Comparison of ENCODE assay signal across 29 mouse cellular contexts in the genomic region with DNA sequence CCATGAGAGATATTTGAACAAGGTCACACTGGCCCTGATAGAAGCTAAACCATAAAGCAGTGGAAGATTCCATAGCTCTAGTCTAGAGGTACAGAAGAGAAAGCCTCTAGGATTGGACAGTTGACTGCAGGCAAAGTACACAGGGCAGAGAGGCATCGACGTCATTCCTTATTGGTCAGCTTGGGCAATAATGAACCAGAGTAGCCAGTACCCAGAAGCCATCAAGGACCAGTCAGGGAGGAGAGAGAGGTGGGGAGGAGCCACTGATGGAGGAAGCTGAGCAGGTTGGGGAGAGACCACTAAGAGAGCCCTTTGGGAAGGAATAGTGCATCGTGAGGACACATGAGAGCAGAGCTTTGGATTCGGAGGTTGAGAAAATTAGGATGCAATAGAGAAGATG. TPM values are rescaled to one million over a fixed set of nuclear protein-coding genes. Genes with fewer than 3 reads are reported as not detected.
DNase-seq lines count a peak whose midpoint lies in the region; ATAC-seq and TF ChIP-seq lines count a peak whose summit lies in the region.
"Had no signal": no experiment of that assay in that cellular context is flagged by ENCODE, and none has a peak within 500 bp of the region (broad histone marks: within the 10 kb centered on the region; RNA-seq: fewer than 3 reads in every experiment).

No protein-coding gene starts in this region.

- H3K4me1 ChIP-seq in cerebellum, adult 2 months (ENCODE audit: control insufficient read depth, insufficient read depth, low read length): peaks cover 23% of the 10 kb centered on the region
- H3K4me1 ChIP-seq in intestine, embryonic 16.5 days (ENCODE audit: control insufficient read depth, insufficient read depth, low read length): peaks cover 3% of the 10 kb centered on the region; the same call in 1 of the 2 replicates
- H3K4me1 ChIP-seq: hindbrain, embryonic 13.5 days had no signal

- ATAC-seq in activated CD4-positive, CD25-positive, alpha-beta regulatory T cell, adult 4 months: no peak
- no peak for ATAC-seq in intestine, embryonic 16.5 days
- ATAC-seq: forebrain, embryonic 14.5 days; forebrain, postnatal 0 days; hindbrain, embryonic 16.5 days; intestine, embryonic 15.5 days had no signal

- no peak overlapping the region for H3K9ac ChIP-seq in intestine, embryonic 16.5 days (ENCODE audit: low read depth, low read length)
- H3K9ac ChIP-seq: embryonic facial prominence, embryonic 12.5 days; embryonic facial prominence, embryonic 15.5 days; forebrain, postnatal 0 days; heart, embryonic 12.5 days; heart, embryonic 15.5 days; hindbrain, embryonic 13.5 days; intestine, embryonic 15.5 days had no signal

- peak overlapping the region; percentile 39 for H3K4me3 ChIP-seq in cerebellum, adult 2 months (replicated peaks; ENCODE audit: insufficient read depth, low read depth, low read length)
- no peak overlapping the region for H3K4me3 ChIP-seq in intestine, embryonic 16.5 days (ENCODE audit: low read length)
- H3K4me3 ChIP-seq: embryonic facial prominence, embryonic 12.5 days; embryonic facial prominence, embryonic 15.5 days; gastrocnemius, adult 2 months; heart, embryonic 12.5 days; heart, embryonic 15.5 days; hindbrain, embryonic 10.5 days; hindbrain, embryonic 13.5 days; intestine, embryonic 15.5 days had no signal

- peak overlapping the region; percentile 5 for H3K27ac ChIP-seq in cerebellum, adult 2 months (ENCODE audit: insufficient read depth, low read length)
- H3K27ac ChIP-seq in intestine, embryonic 16.5 days (ENCODE audit: low read length): no peak overlapping the region
- H3K27ac ChIP-seq: embryonic facial prominence, embryonic 12.5 days; embryonic facial prominence, embryonic 15.5 days; gastrocnemius, adult 2 months; heart, embryonic 15.5 days; hindbrain, embryonic 10.5 days; hindbrain, embryonic 13.5 days; intestine, embryonic 15.5 days had no signal

- peak; percentile 36 to 73 for DNase-seq in adrenal gland, adult (ENCODE audit: inconsistent age in 2 of 2, low spot score in 1 of 2)
- no peak for DNase-seq in adrenal gland, adult 8-10 months
- peak; percentile 51 for DNase-seq in cerebellum, adult 11-12 months
- no peak for DNase-seq in cerebellum, adult 11 months
- peak; percentile 40 to 63 for DNase-seq in cerebellum, adult 2 months
- peak; percentile 59 for DNase-seq in cerebellum, adult 9-11 months
- DNase-seq: adrenal gland, postnatal 10 days; forebrain, postnatal 0 days; gastrocnemius, adult 2 months; gastrocnemius, postnatal 14 days; heart, adult 18-20 months; heart, postnatal 10 days; heart, postnatal 36 days; kidney, adult 18-20 months; kidney, adult 9 months had no signal

- H3K36me3 ChIP-seq in intestine, embryonic 16.5 days (ENCODE audit: control insufficient read depth, insufficient read depth, low read length): no peaks in the 10 kb centered on the region
- H3K36me3 ChIP-seq: embryonic facial prominence, embryonic 12.5 days; embryonic facial prominence, embryonic 15.5 days; heart, embryonic 12.5 days; heart, embryonic 15.5 days; hindbrain, embryonic 10.5 days; hindbrain, embryonic 13.5 days; intestine, embryonic 15.5 days had no signal

- 45% methylated on average over 4 of the region's 4 CpGs for WGBS in cerebellum, adult 2 months
- WGBS in intestine, embryonic 16.5 days: 83% methylated on average over 4 of the region's 4 CpGs

- no peaks in the 10 kb centered on the region for H3K27me3 ChIP-seq in cerebellum, adult 2 months (ENCODE audit: control insufficient read depth, insufficient read depth, low read length)
- 0 out of 2 replicates have a peak, but pooled peaks cover 2% of the 10 kb centered on the region for H3K27me3 ChIP-seq in intestine, embryonic 16.5 days (replicated peaks; ENCODE audit: control insufficient read depth, insufficient read depth, low read length)
- H3K27me3 ChIP-seq: intestine, embryonic 15.5 days had no signal

- H3K9me3 ChIP-seq in intestine, embryonic 16.5 days (ENCODE audit: control insufficient read depth, low read length): no peaks in the 10 kb centered on the region
- H3K9me3 ChIP-seq: embryonic facial prominence, embryonic 12.5 days; embryonic facial prominence, embryonic 15.5 days; heart, embryonic 12.5 days; heart, embryonic 15.5 days; hindbrain, embryonic 10.5 days; hindbrain, embryonic 13.5 days; intestine, embryonic 15.5 days had no signal

- no peak overlapping the region for H3K4me2 ChIP-seq in intestine, embryonic 16.5 days (ENCODE audit: low read depth, low read length)
- H3K4me2 ChIP-seq: embryonic facial prominence, embryonic 12.5 days; embryonic facial prominence, embryonic 15.5 days; heart, embryonic 12.5 days; heart, embryonic 15.5 days; hindbrain, embryonic 13.5 days; intestine, embryonic 15.5 days had no signal

- no peak for TF ChIP-seq CTCF in cerebellum, adult 2 months (IDR thresholded peaks at IDR 0.05; ENCODE audit: borderline replicate concordance, insufficient read depth, low read depth, low read length)

- TF ChIP-seq POLR2A in cerebellum, adult 2 months (IDR thresholded peaks at IDR 0.05; ENCODE audit: borderline replicate concordance, insufficient read depth, low read length): peak; percentile 18; the same call in 1 of the 2 replicates

RNA-seq across cellular contexts. Expression of a gene that starts 6.0 kb away (rescaled TPM):
- not detected for total RNA-seq in adrenal gland, adult 8-10 months (2022)
- polyA plus RNA-seq in cerebellum, adult 2 months (2012; rRNA removed): 38.2 and 43.5 TPM in 2 replicates
- polyA plus RNA-seq in activated CD4-positive, CD25-positive, alpha-beta regulatory T cell, adult 4 months (2017; shearing (Covaris generic)): not detected
- not detected in 2 replicates for polyA plus RNA-seq in intestine, embryonic 16.5 days (2015; fragmentation: Nextera tagmentation; extraction: Ambion mirVana)
- total RNA-seq: adrenal gland, postnatal 10 days; ES-E14; gastrocnemius, adult 2 months; gastrocnemius, postnatal 14 days; gastrocnemius, postnatal 4 days; heart, adult 18-20 months; heart, postnatal 10 days; heart, postnatal 36 days had no signal
- polyA plus RNA-seq: embryonic facial prominence, embryonic 12.5 days; forebrain, embryonic 11.5 days; heart, embryonic 12.5 days; hindbrain, embryonic 13.5 days; intestine, embryonic 15.5 days had no signal

RNA-seq across cellular contexts. Expression of a gene that starts 30.2 kb away (rescaled TPM):
- 10 to 100 TPM; 78.8 to 83.6 (median 81.8) TPM for total RNA-seq in adrenal gland, adult 8-10 months (2022)
- 39.6 and 39.7 TPM in 2 replicates for polyA plus RNA-seq in cerebellum, adult 2 months (2012; rRNA removed)
- polyA plus RNA-seq in activated CD4-positive, CD25-positive, alpha-beta regulatory T cell, adult 4 months (2017; shearing (Covaris generic)): 10 to 100 TPM; 23.5 to 24.3 TPM
- polyA plus RNA-seq in intestine, embryonic 16.5 days (2015; fragmentation: Nextera tagmentation; extraction: Ambion mirVana): 110 and 147 TPM in 2 replicates

Comparison
In these comparisons a context has a peak if more than half of its experiments do, and no peak if none do; other contexts are left out.
1. DNase-seq: peak in adrenal gland, adult (2 of 2), cerebellum, adult 11-12 months (single experiment), cerebellum, adult 2 months (2 of 2) and cerebellum, adult 9-11 months (single experiment); none in adrenal gland, adult 8-10 months (single experiment) and cerebellum, adult 11 months (single experiment).
2. RNA of a gene that starts 6.0 kb away (polyA plus RNA-seq): 38.2 to 43.5 TPM in cerebellum, adult 2 months; not detected in intestine, embryonic 16.5 days and not detected in activated CD4-positive, CD25-positive, alpha-beta regulatory T cell, adult 4 months; every median in the first group is over 10 times any median in the second.